Mouse (Mus musculus): ENCODE measurements around the gene Col5a1. TPM values are rescaled to one million over a fixed set of nuclear protein-coding genes. Genes with fewer than 3 reads are reported as not detected.

Col5a1 gene
- polyA plus RNA-seq, 1 experiment, result 59.2 TPM

- no peak for DNase-seq (ENCODE audit: low spot score)
Observed at GRCm38 (mm10) chr2:28086112-28086511, 199.9 kb downstream of the Col5a1 start.

DNA sequence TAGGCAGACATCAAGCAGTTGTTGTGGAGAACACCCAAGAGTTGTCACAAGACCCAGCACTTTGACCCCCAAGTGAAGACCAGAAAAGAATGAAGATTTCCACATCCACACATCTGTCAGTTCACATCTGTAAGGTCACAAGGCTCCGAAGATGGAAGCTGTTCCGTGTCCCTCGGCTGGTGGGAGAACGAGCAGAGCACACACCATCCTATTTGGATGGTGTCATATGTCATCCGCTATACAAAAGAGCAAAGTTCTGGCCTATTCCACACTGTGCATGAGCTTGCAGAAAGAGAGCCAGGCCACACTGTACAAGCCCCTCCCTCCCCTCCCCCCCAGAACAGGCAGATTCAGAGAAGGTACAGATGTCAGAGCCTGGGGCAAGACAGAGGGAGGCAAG, 202.9 kb downstream of the Col5a1 start:
- no peak for DNase-seq (ENCODE audit: low spot score)

Other genes with a start within 250 kb of the Col5a1 start
- 60.0 and 69.6 TPM in 2 replicates for gene Rxra, start 210.0 kb upstream of the Col5a1 start, polyA plus RNA-seq (2012; rRNA removed)
- not detected in 2 replicates for gene Fcnb, start 198.5 kb downstream of the Col5a1 start, polyA plus RNA-seq (2012; rRNA removed)

Data from urinary bladder, adult 2 months (tissue).